Mouse (Mus musculus) forebrain, embryonic 12.5 days (tissue): ENCODE measurements around the gene Prkcb. TPM values are rescaled to one million over a fixed set of nuclear protein-coding genes. Genes with fewer than 3 reads are reported as not detected.

ENCODE experiments used
- ATAC-seq: fragments of 200-750 bp; cut with Nextera tagmentation; 2 replicates; pipeline ENCODE4 v1.8.0; 2017; ENCODE audit warnings: moderate TSS enrichment; ENCODE audit not compliant: low FRiP score
- H3K27ac ChIP-seq: fragments of 300-500 bp; sonication (generic); 2 replicates; pipeline ENCODE4 v1.5.1; 2016; ENCODE audit warnings: mild to moderate bottlenecking
- H3K27me3 ChIP-seq: fragments of 300-500 bp; sonication (generic); 2 replicates; pipeline ENCODE4 v1.6.1; 2016; ENCODE audit warnings: mild to moderate bottlenecking
- H3K36me3 ChIP-seq: fragments of 300-500 bp; sonication (generic); replicated peaks from 2 replicates; pipeline ENCODE4 v1.6.1; 2016; ENCODE audit warnings: mild to moderate bottlenecking
- H3K4me1 ChIP-seq: fragments of 300-500 bp; sonication (generic); 2 replicates; pipeline ENCODE4 v1.6.1; 2016
- H3K4me2 ChIP-seq: fragments of 300-500 bp; sonication (generic); 2 replicates; pipeline ENCODE4 v1.6.1; 2016; ENCODE audit warnings: mild to moderate bottlenecking, moderate library complexity
- H3K4me3 ChIP-seq: fragments of 300-500 bp; sonication (generic); replicated peaks from 2 replicates; pipeline ENCODE4 v1.5.1; 2016; ENCODE audit warnings: mild to moderate bottlenecking
- H3K9ac ChIP-seq: fragments of 300-500 bp; sonication (generic); 2 replicates; pipeline ENCODE4 v1.6.1; 2016; ENCODE audit warnings: mild to moderate bottlenecking
- H3K9me3 ChIP-seq: fragments of 300-500 bp; sonication (generic); 2 replicates; pipeline ENCODE4 v1.6.1; 2016
- WGBS: fragments of 180-500 bp; shearing (Covaris S2); methylation state at CpG from one replicate; pipeline ENCODE4 v1.1.7; 2016; 5-methylcytosine and 5-hydroxymethylcytosine counted together
- polyA plus RNA-seq: library from polyadenylated mRNA; unstranded; fragments of >200 nt; fragmentation: Nextera tagmentation; extraction: Ambion mirVana; gene quantifications from 2 replicates; pipeline ENCODE4 v1.2.1, GENCODE M21; 2016

The Prkcb gene
- polyA plus RNA-seq, 1 experiment from 2014 or later, result 18.5 TPM

DNA sequence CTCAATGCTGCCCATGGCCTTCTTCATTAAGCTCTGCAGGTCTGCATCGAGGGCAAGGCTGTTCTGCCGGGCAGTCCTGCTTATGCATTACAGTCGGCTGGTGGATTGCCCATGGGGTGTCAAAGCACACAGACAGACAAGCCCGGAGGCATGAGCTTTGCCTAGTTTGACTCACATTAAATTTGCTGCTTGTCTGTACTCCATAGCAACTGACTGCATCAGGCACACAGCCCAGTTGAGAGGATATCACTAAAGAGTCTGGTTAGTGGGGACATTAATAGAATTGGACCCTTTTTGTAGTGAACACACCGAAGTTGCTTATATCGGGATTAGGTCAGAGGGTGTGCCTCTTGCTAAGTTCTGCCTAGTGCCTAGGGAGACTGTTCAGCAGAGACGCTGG lies 45.1 kb downstream of the Prkcb start:
- H3K4me1 ChIP-seq, result peaks cover 5% of the 10 kb centered on the region; the same call in 1 of the 2 replicates
- WGBS, result 90% methylated on average over 7 of the region's 7 CpGs
- H3K9ac ChIP-seq, result no peak overlapping the region
- no peaks in the 10 kb centered on the region for H3K36me3 ChIP-seq
- ATAC-seq, result no peak
- H3K27ac ChIP-seq, result no peak overlapping the region
- no peak overlapping the region for H3K4me3 ChIP-seq
- H3K27me3 ChIP-seq, result no peaks in the 10 kb centered on the region
- no peak overlapping the region for H3K4me2 ChIP-seq
- no peaks in the 10 kb centered on the region for H3K9me3 ChIP-seq

DNA sequence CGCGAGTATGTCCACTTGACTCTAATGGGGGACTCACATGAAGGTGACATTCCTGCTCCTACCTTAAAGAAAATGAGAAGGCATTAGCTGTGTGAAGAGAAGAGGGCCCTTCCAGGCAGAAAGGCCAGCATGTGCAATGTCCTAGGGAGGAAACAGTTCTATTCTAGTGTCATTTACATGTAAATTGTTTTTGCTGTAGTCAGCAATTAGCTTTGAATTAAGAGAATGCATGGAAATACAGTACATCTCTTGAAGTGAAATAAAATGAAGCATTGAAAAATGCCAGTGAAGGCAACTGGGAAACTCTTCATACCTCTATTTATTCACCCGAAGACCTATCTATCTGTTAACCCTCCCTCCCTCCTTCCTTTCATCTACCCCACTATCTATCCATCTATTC lies 48.8 kb downstream of the Prkcb start:
- Histone ChIP-seq H3K36me3 (no peaks in the 10 kb centered on the region), H3K4me1 (peaks cover 5% of the 10 kb centered on the region; the same call in 1 of the 2 replicates), H3K27ac (no peak overlapping the region), H3K9ac (no peak overlapping the region), H3K4me3 (no peak overlapping the region), H3K27me3 (no peaks in the 10 kb centered on the region), H3K9me3 (no peaks in the 10 kb centered on the region), H3K4me2 (no peak overlapping the region)
- no peak for ATAC-seq
- 96% methylated on average over 3 of the region's 3 CpGs for WGBS

GRCm38 (mm10) chr7:122338055-122338454 lies 49.5 kb downstream of the Prkcb start:
- Histone ChIP-seq H3K9me3 (no peaks in the 10 kb centered on the region), H3K4me1 (peaks cover 5% of the 10 kb centered on the region; the same call in 1 of the 2 replicates), H3K9ac (no peak overlapping the region), H3K36me3 (no peaks in the 10 kb centered on the region), H3K4me2 (no peak overlapping the region), H3K4me3 (no peak overlapping the region), H3K27me3 (no peaks in the 10 kb centered on the region), H3K27ac (no peak overlapping the region)
- ATAC-seq, result no peak
- WGBS, result 65% methylated on average over 3 of the region's 3 CpGs

DNA sequence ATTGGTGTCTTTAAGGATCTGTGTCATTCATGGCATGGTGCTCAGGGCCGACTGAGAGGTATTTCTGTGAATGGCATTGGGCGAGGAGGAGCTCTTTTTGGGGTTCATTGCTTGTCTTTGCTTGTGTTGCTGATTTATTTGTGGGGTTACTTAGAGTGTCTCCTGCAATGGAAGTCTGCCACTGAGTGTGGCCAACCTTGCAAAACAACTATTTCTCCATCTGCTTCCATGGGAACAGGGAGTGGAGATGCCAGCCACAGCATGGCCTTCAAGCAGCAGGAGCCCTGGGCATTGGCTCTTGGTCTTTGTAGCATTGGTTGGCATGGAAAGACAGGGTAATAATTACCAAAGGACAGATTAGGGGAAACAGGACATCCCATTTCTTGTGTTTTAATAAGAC lies 50.9 kb downstream of the Prkcb start:
- Histone ChIP-seq H3K9ac (no peak overlapping the region), H3K4me2 (no peak overlapping the region), H3K4me3 (no peak overlapping the region), H3K27ac (no peak overlapping the region), H3K9me3 (no peaks in the 10 kb centered on the region), H3K27me3 (no peaks in the 10 kb centered on the region), H3K4me1 (peaks cover 5% of the 10 kb centered on the region; the same call in 1 of the 2 replicates), H3K36me3 (no peaks in the 10 kb centered on the region)
- no peak for ATAC-seq
- WGBS, result 88% methylated on average over 2 of the region's 2 CpGs

DNA sequence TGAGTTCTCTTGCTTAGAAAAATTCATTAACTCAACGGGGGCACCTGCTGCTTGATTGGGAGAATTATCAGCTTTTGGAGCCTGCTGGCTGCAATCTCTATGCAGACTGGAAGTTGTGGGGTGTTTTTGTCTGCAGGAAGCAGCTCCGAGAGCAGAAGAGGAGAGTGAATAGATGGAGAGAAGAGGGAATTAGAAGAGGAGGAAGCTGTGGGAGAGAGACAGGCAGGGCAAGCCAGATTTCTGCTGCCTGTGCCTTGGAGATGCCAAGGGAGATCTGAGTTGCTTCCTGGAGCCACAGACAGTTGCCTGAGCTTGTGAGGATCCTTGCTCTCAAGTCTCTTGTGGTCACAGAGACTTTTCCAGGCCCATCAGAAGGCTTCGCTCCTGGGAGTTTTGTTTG lies 53.3 kb downstream of the Prkcb start:
- no peak overlapping the region for H3K27ac ChIP-seq
- WGBS, result 58% methylated on average over 3 of the region's 3 CpGs
- H3K27me3 ChIP-seq, result no peaks in the 10 kb centered on the region
- no peaks in the 10 kb centered on the region for H3K36me3 ChIP-seq
- H3K4me2 ChIP-seq, result no peak overlapping the region
- ATAC-seq, result no peak
- peaks cover 8% of the 10 kb centered on the region for H3K4me1 ChIP-seq
- no peak overlapping the region for H3K4me3 ChIP-seq
- no peak overlapping the region for H3K9ac ChIP-seq
- H3K9me3 ChIP-seq, result no peaks in the 10 kb centered on the region

DNA sequence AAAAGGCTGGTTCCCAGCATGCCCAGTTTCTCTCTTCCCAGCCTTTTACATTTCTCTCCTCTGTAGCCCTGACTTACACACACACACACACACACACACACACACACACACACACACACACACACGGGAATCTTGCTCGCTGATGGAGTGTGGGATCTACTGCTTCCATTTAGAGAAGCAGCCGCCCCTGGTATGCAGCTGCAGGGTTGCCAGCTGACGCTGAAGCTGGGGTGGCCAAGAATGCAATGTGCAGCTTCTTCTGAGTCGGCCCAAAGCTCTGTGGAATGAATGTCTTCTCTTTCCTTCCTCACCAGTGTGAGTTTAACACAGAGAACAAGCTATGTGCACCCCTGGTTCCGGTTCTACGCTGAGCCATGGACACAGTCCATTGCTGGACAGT lies 56.1 kb downstream of the Prkcb start:
- Histone ChIP-seq H3K27me3 (no peaks in the 10 kb centered on the region), H3K4me3 (no peak overlapping the region), H3K4me2 (no peak overlapping the region), H3K27ac (no peak overlapping the region), H3K4me1 (peaks cover 3% of the 10 kb centered on the region; the same call in 1 of the 2 replicates), H3K36me3 (no peaks in the 10 kb centered on the region), H3K9ac (no peak overlapping the region), H3K9me3 (no peaks in the 10 kb centered on the region)
- WGBS, result 71% methylated on average over 7 of the region's 7 CpGs
- no peak for ATAC-seq

DNA sequence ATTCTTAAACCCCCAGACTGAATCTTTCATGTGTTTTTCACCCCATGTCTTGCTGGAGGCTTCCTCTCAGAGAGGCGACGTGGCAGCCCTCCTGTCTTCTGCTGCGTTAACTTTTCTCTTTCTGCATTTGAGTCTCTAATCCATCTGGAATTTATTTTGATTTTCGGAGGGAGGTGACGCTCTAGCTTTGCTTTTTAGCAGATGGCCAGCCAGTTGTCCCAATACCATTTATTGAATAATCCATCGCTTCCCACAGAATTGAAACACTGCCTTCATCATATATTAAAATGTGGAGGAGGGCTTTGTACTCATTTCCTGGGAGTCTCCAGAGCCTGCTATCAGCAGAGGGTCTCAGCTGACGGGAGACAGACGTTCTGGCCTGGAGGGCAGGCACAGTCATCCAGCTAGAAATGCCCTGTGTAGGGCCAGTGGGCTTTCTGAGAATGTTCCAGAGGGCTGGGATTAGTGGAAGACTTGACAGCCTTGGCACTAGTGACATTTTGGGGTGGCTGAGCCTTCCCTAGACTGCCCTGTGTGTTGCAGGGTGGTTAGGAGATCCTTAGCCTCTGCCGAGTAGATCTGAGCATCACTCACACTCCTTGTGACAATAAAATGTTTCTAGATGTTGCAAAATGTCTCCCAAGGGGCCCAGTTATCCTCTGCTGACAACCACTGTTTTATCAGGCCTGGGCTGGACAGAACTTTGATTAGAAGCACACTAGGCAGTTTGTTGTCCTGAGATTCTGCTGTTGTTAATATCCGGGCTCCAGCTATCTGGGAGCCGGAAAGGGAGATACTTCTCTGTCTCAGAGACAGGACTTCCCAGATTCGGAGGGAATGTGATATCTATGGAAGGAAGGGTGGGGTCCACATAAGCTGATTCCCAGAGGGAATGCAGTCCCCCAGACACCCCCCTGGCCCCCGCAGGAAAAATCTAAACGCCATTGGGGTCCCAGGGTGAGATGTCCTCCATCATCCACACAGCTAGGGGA lies 58.0 kb downstream of the Prkcb start:
- no peaks in the 10 kb centered on the region for H3K27me3 ChIP-seq
- H3K9me3 ChIP-seq, result no peaks in the 10 kb centered on the region
- no peaks in the 10 kb centered on the region for H3K36me3 ChIP-seq
- peaks cover 3% of the 10 kb centered on the region; the same call in 1 of the 2 replicates for H3K4me1 ChIP-seq
- no peak overlapping the region for H3K4me2 ChIP-seq
- H3K27ac ChIP-seq, result no peak overlapping the region
- no peak for ATAC-seq
- H3K4me3 ChIP-seq, result no peak overlapping the region
- no peak overlapping the region for H3K9ac ChIP-seq
- 82% methylated on average over 14 of the region's 14 CpGs for whole genome bisulfite sequencing

DNA sequence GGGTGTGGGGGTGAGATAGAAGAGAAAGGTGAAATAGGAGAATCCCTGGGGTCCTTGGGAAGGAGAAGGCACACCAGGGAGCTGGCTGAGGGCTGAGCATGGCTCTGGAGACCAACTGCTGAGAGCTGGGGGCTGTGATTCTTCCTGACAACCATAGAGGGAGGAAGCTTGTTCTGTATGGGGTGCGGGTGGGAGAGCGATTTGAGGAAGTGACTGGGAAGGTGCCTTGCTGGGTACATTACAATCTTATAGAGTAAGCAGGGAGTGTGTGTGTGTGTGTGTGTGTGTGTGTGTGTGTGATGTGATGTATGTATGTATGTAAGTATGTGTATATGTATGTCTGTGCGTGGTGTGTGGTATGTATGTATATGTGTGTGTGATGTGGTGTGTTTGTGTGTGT lies 58.9 kb downstream of the Prkcb start:
- no peak for ATAC-seq
- no peaks in the 10 kb centered on the region for H3K9me3 ChIP-seq
- 88% methylated on average over 3 of the region's 3 CpGs for WGBS
- H3K27ac ChIP-seq, result no peak overlapping the region
- no peaks in the 10 kb centered on the region for H3K27me3 ChIP-seq
- no peak overlapping the region for H3K4me2 ChIP-seq
- H3K36me3 ChIP-seq, result no peaks in the 10 kb centered on the region
- H3K4me1 ChIP-seq, result peaks cover 6% of the 10 kb centered on the region
- 0 out of 2 replicates have a peak overlapping the region, but pooled peaks have one; percentile 17 for H3K9ac ChIP-seq
- H3K4me3 ChIP-seq, result no peak overlapping the region

- no peaks in the 10 kb centered on the region for H3K9me3 ChIP-seq
- H3K36me3 ChIP-seq, result no peaks in the 10 kb centered on the region
- H3K4me1 ChIP-seq, result peaks cover 15% of the 10 kb centered on the region
- H3K27ac ChIP-seq, result no peak overlapping the region
- no peak overlapping the region for H3K9ac ChIP-seq
- H3K4me3 ChIP-seq, result no peak overlapping the region
- no peak overlapping the region for H3K4me2 ChIP-seq
- no peak for ATAC-seq
- WGBS, result 86% methylated on average over 5 of the region's 5 CpGs
- no peaks in the 10 kb centered on the region for H3K27me3 ChIP-seq
These were observed 61.4 kb downstream of the Prkcb start for GRCm38 (mm10) chr7:122349961-122350360.

- Histone ChIP-seq H3K9ac (no peak overlapping the region), H3K27ac (no peak overlapping the region), H3K4me2 (no peak overlapping the region), H3K27me3 (no peaks in the 10 kb centered on the region), H3K4me1 (peaks cover 15% of the 10 kb centered on the region), H3K4me3 (no peak overlapping the region), H3K9me3 (no peaks in the 10 kb centered on the region), H3K36me3 (no peaks in the 10 kb centered on the region)
- ATAC-seq, result no peak
- 87% methylated on average over 2 of the region's 2 CpGs for WGBS
These were observed 62.2 kb downstream of the Prkcb start for GRCm38 (mm10) chr7:122350741-122351140.

DNA sequence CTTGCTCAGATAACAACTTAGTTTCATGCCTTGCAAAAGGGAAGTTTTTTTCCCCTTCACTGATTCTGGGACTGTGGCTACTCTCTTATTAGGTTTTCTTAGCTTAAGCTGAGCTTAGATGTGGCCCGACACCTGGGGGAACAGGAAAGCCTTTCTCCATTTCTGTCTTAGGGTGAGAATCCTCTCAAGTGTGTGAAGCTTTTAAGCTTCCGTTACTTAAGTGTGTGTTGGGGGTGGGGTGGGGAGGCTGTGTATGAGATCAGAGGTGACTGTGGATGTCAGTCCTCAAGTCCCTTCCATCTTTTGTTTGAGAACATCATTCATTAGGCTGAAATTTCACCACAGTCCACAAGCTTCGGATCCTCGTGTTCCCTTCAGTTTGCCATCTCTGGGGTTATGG lies 63.3 kb downstream of the Prkcb start:
- Histone ChIP-seq H3K9me3 (no peaks in the 10 kb centered on the region), H3K9ac (no peak overlapping the region), H3K27me3 (no peaks in the 10 kb centered on the region), H3K4me2 (no peak overlapping the region), H3K4me1 (peaks cover 12% of the 10 kb centered on the region), H3K36me3 (no peaks in the 10 kb centered on the region), H3K27ac (0 out of 2 replicates have a peak overlapping the region, but pooled peaks have one; percentile 71), H3K4me3 (no peak overlapping the region)
- ATAC-seq, result no peak
- WGBS, result 82% methylated on average over 4 of the region's 4 CpGs

DNA sequence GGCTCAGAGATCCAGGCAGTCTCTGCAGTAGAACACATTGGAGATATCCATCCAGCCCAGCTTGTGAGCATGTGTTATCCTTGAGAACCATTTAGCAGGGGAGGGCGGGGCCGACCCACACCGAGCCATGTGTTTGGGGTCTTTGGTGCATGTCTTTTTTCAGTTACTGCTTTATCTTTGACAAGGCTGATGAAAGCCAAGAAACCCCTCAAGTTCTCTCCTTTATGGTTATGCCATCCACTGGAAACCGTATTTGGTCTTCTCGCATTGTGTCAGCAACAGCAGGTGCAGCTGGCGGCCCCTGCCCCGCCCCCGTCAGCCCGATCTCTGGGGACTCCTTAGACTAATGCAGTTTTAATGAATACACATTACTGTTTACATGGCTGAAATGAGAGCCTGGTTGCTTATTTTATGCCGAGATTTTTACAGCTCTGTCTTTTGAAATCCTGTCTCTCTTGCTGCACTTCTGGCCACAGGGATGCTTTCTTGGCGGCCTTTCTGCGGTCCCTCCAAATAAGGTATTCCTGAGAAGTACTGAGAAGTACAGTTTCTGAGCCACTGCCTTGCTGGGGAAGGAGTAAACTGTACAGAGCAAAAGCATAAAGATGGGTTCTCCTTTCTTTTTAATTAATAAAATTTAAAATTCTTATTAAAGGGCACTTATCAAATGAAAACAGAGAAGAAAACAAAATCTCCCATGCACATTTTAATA lies 64.2 kb downstream of the Prkcb start:
- no peaks in the 10 kb centered on the region for H3K27me3 ChIP-seq
- no peaks in the 10 kb centered on the region for H3K9me3 ChIP-seq
- 40% methylated on average over 12 of the region's 12 CpGs for WGBS
- H3K9ac ChIP-seq, result no peak overlapping the region
- peak overlapping the region; percentile 71 for H3K27ac ChIP-seq
- H3K36me3 ChIP-seq, result no peaks in the 10 kb centered on the region
- peaks cover 12% of the 10 kb centered on the region for H3K4me1 ChIP-seq
- peak overlapping the region; percentile 15; the same call in 1 of the 2 replicates for H3K4me2 ChIP-seq
- no peak overlapping the region for H3K4me3 ChIP-seq
- peak; percentile 74 for ATAC-seq
